Mouse (Mus musculus) adrenal gland, postnatal 25 days (tissue): ENCODE results near the gene Nhp2. TPM values are rescaled to one million over a fixed set of nuclear protein-coding genes. Genes with fewer than 3 reads are reported as not detected.
"Not testable (repeated sequence)": the region's sequence is repeated elsewhere in the genome, so short reads cannot be mapped to it uniquely, and the experiment has no call there.

ENCODE experiments used
- DNase-seq: peaks from one replicate; pipeline ENCODE4 v3.0.0; 2021; ENCODE audit warnings: mixed read lengths
- total RNA-seq: library from RNA; stranded (reverse); gene quantifications from 2 replicates; pipeline ENCODE4 v1.2.3, GENCODE M21; 2021

Gene Nhp2
- total RNA-seq, 1 experiment from 2014 or later = 68.0 TPM

- DNase-seq = no peak
Measured at GRCm38 (mm10) chr11:51658291-51658690, 38.8 kb downstream of the Nhp2 start.

DNA sequence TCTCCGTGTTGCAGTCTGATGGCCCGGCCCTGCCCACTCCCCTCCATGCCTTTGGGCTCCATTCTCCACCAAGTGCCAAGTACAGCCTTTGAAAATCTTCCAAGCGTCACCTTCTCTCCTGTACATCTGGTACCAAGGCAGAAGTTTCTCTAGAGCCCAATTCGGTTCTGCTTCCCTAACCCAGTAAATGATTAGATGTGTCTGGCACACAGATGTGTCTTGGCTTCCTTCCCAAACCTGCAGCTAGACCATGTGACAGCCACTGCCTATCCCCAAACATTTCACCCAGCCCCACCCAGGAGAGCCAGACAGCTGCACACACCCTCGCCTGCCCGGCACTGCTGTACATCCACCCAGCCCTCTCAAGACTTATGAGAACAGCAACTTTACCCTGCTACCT, 39.2 kb downstream of the Nhp2 start:
- DNase-seq = no peak

- no peak for DNase-seq
Measured at GRCm38 (mm10) chr11:51661867-51662365, 42.4 kb downstream of the Nhp2 start.

- DNase-seq = no peak
Measured at GRCm38 (mm10) chr11:51662632-51663031, 43.1 kb downstream of the Nhp2 start.

DNA sequence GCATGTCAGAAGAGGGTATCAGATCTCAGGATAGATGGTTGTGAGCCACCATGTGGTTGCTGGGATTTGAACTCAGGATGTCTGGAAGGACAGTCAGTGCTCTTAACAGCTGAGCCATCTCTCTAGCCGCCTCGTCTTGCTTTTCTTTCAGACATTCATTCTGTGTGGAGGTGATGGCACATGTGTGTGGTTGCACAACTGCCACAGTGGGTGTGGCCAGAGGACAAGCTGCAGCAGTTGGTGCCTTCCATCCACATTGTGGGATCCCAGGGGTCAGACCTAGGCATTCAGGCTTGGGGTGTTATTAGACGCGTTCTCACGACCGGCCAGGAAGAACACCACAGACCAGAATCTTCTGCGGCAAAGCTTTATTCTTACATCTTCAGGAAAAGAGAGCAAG, 45.2 kb downstream of the Nhp2 start:
- not testable (repeated sequence) for DNase-seq

DNA sequence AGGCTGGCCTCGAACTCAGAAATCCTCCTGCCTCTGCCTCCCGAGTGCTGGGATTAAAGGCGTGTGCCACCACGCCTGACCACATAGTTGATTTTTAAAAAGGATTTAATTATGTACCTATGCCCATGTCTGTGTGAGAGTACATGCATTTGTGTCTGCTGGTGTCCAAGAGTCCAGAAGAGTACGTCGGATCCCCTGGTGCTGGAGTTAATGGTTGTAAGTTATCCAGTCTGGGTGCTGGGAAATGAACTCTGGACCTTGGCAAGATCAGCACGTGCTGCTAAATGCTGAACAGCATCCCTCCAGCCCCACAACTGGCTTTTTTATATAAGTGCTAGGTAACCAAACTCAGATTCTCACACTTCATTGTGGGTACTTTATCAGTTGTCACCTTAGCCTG, 51.3 kb downstream of the Nhp2 start:
- DNase-seq = no peak

- DNase-seq = no peak
Measured at GRCm38 (mm10) chr11:51671376-51671775, 51.8 kb downstream of the Nhp2 start.

DNA sequence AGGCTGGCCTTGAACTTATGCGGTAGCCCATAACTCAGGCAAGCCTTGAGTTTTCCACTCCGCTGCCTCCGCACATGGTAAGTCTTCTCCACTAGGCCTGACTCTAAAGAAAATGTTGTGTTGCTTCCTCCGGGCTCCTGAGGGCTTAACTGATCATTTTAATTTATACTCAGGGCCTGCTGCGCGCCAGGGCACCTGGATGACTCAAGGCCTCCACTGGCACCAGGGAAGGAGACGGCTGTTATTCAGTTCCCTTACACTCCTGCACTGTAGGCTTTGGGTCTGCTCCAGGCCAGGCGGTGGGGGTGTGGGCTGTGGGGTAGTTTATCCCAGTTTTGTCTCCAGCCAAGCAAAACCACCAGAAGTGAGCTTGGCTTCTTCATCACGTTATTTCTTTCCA, 53.8 kb downstream of the Nhp2 start:
- DNase-seq = no peak

Other genes starting within 250 kb of the Nhp2 start
- gene Phykpl, start 35.0 kb upstream of the Nhp2 start, total RNA-seq = 40.0 and 41.3 TPM in 2 replicates
- gene Hnrnpab, start 12.9 kb upstream of the Nhp2 start, total RNA-seq = 304 and 331 TPM in 2 replicates
- gene Rmnd5b, start 16.2 kb downstream of the Nhp2 start, total RNA-seq = 54.7 and 55.8 TPM in 2 replicates
- 11.1 and 13.7 TPM in 2 replicates for gene N4bp3, start 31.1 kb downstream of the Nhp2 start, total RNA-seq
- gene D930048N14Rik, start 31.2 kb downstream of the Nhp2 start, total RNA-seq = 3.5 and 4.0 TPM in 2 replicates
- 55.1 and 58.2 TPM in 2 replicates for gene 0610009B22Rik, start 69.1 kb downstream of the Nhp2 start, total RNA-seq
- gene Sec24a, start 143.9 kb downstream of the Nhp2 start, total RNA-seq = 33.8 and 41.2 TPM in 2 replicates
- gene Sar1b, start 144.0 kb downstream of the Nhp2 start, total RNA-seq = 93.6 and 96.4 TPM in 2 replicates
- gene Jade2, start 237.9 kb downstream of the Nhp2 start, total RNA-seq = 16.3 and 19.8 TPM in 2 replicates